Mouse (Mus musculus): ENCODE results near the gene Tars2.

The Tars2 gene

DNA sequence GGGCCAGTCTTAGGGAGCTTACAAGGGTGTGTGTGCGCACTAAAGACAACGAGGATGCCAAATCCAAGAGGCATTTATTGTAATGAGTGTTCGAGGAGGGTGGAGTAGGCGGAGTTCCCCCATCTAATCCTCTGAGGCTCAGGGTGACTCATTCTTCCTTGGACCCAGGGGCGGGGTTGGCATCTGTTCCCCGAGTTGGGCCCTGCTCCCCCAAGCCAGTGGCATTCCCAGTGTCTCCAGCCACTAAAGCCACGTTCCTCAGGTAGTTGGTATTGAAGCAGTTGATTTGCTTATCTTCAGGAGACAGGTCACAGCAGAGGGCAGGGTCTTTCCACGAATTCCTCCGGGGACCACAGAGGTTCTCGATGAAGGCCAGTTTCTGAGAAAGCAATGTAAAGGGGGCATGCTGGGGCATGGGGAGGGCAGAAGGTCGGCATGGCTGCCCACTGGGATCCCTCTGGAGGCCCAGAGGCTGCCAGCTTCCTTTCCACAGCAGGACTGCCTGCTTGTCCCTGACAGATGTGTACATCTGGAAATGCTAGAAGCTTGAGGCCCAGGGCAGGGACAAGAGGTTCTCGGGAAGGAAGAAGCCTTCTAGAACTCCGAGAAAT, 25.8 kb downstream of the Tars2 start:
- peak; percentile 88 for DNase-seq (ENCODE audit: low read depth, low spot score)

DNA sequence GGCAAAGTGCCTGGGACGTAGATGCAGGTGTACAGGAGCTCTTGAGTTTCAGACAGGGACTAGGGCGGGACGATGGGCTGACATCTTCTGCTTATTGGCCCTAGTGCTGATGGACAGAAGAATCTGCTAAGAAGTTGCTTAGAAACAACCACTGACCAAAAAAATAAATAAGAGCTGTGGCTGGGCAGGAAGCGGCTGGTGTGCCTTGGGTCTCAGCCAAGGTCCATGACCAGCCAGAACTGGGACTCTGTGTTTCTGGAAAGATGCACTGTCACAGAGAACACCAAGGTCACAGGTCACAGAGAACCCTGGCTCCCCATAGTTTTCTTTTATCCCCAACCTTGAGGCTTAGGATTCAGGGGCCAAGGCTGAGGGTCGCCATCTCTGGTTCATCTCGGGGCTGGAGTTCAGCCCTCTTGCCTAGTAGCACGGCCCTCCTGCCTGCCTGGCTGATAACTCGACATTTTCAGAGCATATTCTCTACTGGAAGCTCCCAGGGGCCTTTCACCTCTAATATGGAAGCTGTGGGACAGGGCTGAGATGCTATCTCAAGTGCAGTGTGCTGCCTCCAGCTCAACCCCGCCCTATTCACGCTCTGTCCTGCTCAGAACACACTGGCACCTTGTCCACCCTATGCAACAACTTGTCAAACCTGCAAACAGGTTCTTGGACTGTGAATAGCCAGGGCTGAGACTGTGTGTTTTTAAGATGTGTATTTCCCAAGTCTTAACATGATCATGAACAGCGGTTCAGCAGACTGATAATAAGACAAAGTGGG, 27.1 kb downstream of the Tars2 start:
- DNase-seq (ENCODE audit: low read depth, low spot score) = peak; percentile 62

DNA sequence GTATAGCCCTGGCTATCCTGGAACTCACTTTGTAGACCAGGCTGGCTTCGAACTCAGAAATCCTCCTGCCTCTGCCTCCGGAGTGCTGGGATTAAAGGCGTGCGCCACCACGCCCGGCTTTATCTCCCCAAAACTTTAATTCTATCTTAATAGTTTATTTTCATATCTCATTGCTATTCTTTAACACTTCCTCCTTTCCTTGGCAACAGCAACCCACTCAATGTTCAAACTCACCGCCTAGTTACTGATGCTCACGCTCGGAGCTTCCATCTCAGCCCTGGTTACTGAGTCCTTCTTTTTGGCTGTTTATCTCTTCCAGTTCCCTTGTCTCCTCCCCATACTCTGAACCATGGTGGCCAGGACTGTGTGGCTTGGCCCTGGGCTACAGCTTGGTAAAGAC, 27.7 kb downstream of the Tars2 start:
- no peak for DNase-seq (ENCODE audit: low read depth, low spot score)

GRCm38 (mm10) chr3:95731802-95732201, 28.2 kb downstream of the Tars2 start:
- peak; percentile 26 for DNase-seq (ENCODE audit: low read depth, low spot score)

DNA sequence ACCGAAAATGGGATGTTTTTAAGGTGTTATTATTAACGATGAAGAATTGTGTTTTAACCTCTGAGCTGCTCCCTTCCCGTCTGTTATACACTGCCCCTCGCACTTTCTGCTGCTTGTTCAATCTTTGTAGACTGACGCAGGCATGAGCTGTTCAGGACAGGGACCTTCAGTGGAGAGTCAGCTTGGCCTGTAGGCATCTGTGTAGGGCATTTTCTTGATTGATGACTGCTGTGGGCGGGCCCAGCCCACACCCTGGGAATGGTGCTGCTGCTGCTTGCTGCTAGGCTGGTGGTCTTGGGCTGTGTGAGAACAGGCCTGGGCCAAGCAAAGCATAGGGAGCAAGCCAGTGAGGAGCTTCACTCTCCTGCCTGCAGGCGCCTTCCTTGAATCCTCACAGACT, 29.6 kb downstream of the Tars2 start:
- no peak for DNase-seq (ENCODE audit: low read depth, low spot score)

- peak; percentile 84 for DNase-seq (ENCODE audit: low read depth, low spot score)
Observed at GRCm38 (mm10) chr3:95728906-95729305, 31.1 kb downstream of the Tars2 start.

- DNase-seq (ENCODE audit: low read depth, low spot score) = peak; percentile 97
Observed at GRCm38 (mm10) chr3:95726696-95727358, 33.2 kb downstream of the Tars2 start.

DNA sequence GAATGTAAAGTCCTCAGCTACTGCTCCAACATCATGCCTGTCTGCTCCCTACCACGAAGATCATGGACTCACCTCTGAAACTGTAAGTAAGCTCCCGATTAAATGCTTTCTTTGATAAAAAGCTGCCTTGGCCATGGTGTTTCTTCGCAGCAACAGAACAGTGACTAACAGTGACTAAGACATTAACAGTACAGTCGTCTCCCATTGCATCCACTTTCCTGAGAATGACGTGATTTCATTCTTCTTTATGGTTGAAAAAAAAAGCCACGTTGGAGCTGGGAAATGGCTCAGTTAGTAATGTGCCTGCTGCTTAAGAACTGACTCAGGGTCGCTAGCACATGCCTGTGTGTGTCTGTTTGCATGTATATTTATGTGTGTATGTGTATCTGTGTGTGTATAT, 34.1 kb downstream of the Tars2 start:
- DNase-seq (ENCODE audit: low read depth, low spot score) = peak; percentile 91

- DNase-seq (ENCODE audit: low read depth, low spot score) = no peak
Observed at GRCm38 (mm10) chr3:95722386-95722785, 37.6 kb downstream of the Tars2 start.

- DNase-seq (ENCODE audit: low read depth, low spot score) = no peak
Observed at GRCm38 (mm10) chr3:95718153-95718552, 41.9 kb downstream of the Tars2 start.

DNA sequence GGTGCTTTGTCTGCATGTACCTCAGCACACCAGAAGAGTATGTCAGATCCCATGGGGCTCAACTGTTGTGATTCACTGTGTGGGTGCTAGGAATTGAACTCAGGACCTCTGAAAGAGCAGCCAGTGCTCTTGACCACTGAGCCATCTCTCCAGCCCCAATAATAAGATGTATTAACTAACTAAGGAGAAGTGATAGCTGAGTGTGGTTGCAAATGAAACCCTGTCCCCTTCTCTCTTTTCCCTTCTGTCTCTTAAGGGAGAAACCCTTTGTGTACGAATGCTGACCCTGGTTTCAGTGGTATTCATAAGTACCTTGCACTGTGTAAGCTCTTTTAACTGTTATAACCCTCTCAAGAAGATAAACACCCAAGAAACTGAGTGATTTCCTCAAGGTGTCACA, 43.9 kb downstream of the Tars2 start:
- no peak for DNase-seq (ENCODE audit: low read depth, low spot score)

GRCm38 (mm10) chr3:95709967-95710366, 50.0 kb downstream of the Tars2 start:
- DNase-seq (ENCODE audit: low read depth, low spot score) = no peak

DNA sequence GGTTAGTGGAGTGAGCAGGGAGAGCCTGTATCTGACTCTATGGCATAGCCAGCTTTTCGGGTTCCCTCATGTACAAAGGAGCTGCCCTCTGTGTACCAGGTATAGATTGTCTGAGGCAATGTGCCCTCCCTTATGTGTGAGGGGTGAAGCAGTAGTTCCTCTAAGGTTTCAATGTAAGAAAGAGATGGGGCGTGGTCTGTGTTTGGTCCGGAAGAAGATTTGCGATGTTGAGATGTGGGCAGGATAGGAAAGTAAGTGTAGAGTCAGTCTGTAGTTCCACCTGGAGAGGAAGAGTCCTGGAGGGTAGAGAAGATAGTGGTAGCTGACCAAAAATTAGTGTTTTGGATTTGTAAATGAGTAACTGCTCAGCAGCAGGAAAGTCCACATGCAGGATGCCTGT, 51.0 kb downstream of the Tars2 start:
- DNase-seq (ENCODE audit: low read depth, low spot score) = no peak

GRCm38 (mm10) chr3:95707497-95707896, 52.5 kb downstream of the Tars2 start:
- peak; percentile 81 for DNase-seq (ENCODE audit: low read depth, low spot score)

- DNase-seq (ENCODE audit: low read depth, low spot score) = no peak
Observed at GRCm38 (mm10) chr3:95706273-95706672, 53.7 kb downstream of the Tars2 start.

GRCm38 (mm10) chr3:95704612-95705011, 55.4 kb downstream of the Tars2 start:
- no peak for DNase-seq (ENCODE audit: low read depth, low spot score)

- DNase-seq (ENCODE audit: low read depth, low spot score) = no peak
Observed at GRCm38 (mm10) chr3:95703276-95703675, 56.7 kb downstream of the Tars2 start.

GRCm38 (mm10) chr3:95701877-95702540, 58.0 kb downstream of the Tars2 start:
- DNase-seq (ENCODE audit: low read depth, low spot score) = peak; percentile 89

DNA sequence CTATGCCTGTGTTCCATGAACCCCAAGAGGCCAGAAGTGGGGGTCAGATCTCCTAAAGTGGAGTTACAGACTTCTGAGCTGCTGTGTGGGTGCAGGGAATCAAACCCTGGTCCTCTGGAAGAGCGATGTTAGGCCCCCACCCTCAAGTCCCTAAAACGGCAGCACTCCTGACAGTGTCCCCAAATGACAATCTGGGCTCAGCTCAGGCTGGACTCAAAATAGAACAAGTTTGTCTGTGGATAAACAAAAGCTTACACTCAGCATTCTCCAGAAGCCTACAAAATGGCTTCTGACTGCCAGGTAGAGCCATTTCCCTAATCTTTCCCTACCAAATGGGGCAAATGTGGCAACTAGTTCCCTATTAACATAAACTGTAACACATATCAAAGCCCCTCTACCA, 58.9 kb downstream of the Tars2 start:
- DNase-seq (ENCODE audit: low read depth, low spot score) = no peak

- no peak for DNase-seq (ENCODE audit: low read depth, low spot score)
Observed at GRCm38 (mm10) chr3:95700233-95700681, 59.7 kb downstream of the Tars2 start.

- no peak for DNase-seq (ENCODE audit: low read depth, low spot score)
Observed at GRCm38 (mm10) chr3:95698286-95698685, 61.7 kb downstream of the Tars2 start.

DNA sequence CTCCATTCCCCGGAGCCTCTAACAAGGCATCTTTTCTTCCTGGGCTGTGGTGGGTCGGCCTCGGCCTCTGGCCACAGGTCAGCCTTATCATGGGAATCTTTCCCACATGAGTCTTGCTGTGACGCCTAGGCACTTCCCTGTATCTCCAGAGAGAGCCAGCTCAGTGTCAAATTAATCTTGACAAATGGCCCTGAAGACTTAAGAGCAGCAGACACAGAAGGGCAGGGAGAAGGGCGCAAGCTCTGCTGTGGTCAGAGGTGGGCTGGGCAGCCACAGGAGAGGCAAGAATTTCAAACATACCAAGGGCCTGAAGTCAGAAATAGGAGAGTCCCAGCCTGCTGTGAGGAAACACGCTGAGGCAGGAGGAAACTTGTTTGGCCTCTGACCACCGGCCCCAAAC, 63.6 kb downstream of the Tars2 start:
- peak; percentile 100 for DNase-seq (ENCODE audit: low read depth, low spot score)
